Mouse (Mus musculus): ENCODE data around the gene Slc4a2.
A peak's percentile ranks its signal among the peaks of the same experiment; 100 is the strongest.
"Not testable (repeated sequence)": the region's sequence is repeated elsewhere in the genome, so short reads cannot be mapped to it uniquely, and the experiment has no call there.

Slc4a2 gene

DNA sequence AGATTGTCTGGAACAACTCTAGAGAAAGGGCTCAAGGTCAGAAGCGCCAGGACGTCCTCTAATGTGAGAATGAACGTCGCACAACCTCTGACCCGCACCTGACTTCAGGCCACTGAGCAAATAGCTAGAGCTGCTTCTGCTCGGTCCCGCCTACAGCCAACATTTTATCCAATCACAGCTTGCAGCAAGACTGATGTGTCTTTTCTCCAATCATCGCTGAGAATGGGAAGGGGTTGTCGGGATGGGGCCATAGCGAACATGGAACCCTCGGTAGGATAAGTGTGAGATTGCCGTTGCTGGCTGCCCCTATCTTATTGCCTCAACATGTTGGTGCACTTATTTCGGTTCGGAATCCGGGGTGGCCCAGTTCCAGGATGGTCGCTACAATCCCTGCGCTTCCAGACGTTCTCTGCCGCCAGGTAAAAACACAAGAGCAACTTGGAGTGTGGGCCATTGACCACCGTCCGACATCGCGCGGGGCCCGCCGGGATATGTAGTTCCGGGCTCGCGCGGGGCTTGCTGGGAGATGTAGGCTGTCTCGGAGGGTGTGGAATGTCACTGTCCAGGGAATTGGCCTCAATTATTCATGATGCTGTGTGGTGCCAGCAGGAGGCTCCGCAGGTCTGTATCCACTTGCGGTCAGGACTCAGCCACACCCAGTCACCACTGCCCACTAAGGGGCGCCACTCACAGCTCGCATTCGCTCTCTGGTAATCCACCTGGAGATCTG lies 29.3 kb upstream of the Slc4a2 start:
- DNase-seq: peak; percentile 99

- DNase-seq: not testable (repeated sequence)
Measured at GRCm38 (mm10) chr5:24396254-24396653, 27.4 kb upstream of the Slc4a2 start.

- DNase-seq: no peak
Measured at GRCm38 (mm10) chr5:24399686-24400085, 24.0 kb upstream of the Slc4a2 start.

- no peak for DNase-seq
Measured at GRCm38 (mm10) chr5:24400362-24400761, 23.3 kb upstream of the Slc4a2 start.

- DNase-seq: no peak
Measured at GRCm38 (mm10) chr5:24400911-24401605, 22.6 kb upstream of the Slc4a2 start.

- no peak for DNase-seq
Measured at GRCm38 (mm10) chr5:24401969-24402368, 21.7 kb upstream of the Slc4a2 start.

DNA sequence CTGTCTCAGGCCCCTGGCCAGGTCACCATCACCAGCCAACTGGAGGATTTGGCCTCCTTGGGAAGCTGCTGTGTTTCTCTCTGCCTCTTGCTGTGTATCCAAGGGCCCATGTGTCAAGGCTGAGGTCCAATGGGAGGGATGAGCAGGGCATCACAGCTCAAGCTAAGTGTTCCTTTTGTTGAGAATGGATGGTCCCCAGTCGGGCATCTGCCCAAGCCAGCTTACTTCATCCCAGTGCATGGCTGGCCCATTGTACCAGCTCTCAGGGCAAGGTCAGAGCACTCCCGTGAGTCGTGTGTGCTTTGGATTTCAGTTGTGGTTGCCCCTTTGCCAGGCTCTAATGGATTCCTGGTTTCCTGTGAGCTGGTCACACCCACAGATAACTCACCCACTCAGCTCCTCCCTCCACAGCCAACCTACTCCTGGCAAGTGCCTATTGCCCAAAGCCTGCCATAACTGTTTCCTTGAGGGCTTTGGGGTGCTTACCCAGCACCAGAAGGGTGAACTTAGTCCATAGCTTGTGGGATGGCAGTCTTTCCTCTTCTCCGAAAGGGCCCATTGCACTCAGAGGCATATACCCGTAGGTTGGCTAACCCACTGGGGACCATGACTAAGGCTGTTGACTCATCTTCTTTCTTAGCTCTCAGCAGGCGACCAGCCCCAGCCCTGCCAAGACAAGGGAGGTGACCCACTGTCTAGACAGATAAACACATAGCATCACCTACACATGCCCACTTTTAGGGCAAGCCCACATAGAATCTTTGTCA lies 18.9 kb upstream of the Slc4a2 start:
- no peak for DNase-seq

- no peak for DNase-seq
Measured at GRCm38 (mm10) chr5:24405389-24405876, 18.2 kb upstream of the Slc4a2 start.

- DNase-seq: no peak
Measured at GRCm38 (mm10) chr5:24408651-24409050, 15.0 kb upstream of the Slc4a2 start.

DNA sequence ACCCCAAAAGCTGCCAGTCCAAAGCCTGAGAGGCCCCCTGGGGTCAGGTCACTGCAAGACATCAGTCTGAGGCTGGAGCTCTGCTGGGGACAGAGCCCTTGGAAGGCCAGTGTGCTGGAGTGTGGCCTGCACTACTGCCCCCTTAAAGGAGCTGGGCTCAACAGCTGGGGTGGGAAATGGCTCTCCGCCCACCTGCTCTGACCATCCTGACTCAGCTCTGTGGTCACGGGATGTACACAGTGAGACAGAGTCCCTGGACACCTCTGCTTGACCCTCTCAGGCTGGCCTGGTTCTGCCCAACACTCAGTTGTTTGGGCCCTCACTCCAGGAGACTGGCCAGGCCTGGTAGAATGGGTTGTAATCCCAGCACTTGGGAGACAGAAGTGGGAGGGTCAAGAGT lies 14.2 kb upstream of the Slc4a2 start:
- DNase-seq: no peak

DNA sequence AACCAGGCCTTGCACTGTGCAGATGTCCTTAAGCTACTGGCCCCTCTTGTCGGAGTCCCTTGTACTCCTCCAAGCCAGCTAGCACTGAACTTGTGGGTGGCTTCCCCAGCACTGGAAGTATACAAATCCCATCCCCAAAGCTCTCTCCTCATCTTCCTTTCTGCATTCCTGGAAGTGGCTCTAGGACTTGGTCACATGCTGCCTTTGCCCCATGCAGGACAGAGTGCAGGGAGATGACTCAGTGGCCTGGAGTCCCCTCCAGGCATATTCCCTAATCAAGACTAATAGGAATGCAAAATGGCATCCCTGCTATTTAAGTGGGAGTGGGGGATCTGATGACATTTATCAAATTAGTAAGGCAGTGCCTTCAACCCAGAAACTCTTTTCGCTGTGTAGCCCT lies 11.6 kb upstream of the Slc4a2 start:
- DNase-seq: no peak

DNA sequence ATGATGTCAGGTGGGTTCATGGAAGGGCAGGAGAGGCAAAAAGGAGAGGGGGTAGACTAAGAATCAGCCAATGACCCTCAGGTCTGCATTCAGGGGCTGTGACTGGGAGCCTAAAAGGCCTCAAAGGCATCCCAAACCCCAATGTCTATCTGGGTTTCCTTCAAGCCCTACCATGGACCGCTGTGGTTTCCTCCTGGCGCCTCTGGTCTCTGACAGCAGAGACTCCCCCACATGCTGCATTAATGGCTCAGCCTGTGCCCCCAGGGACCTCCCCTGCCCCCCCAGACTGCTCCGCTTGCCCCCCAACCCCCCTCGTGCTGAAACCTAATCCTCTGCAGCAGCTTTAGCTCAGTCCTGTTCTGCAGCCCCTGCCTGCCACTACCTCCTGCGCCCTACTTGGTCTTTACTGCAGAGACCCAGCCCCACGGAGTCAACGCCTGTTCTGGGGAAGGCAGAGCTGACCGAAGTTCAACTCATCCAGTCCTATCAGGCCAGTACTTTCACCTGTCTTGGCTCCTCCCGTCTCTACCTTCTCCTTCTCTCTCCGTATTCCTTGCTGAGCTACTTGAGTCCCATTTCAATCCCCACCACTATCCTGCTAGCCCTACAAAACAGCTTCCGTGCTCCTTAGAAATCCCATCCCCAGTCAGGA lies 10.5 kb upstream of the Slc4a2 start, which contains the start of gene Asic3:
Gene Asic3, plus strand, starts transcription at position 351 of the 652 bp plus-strand sequence.
- DNase-seq: peak; percentile 32

DNA sequence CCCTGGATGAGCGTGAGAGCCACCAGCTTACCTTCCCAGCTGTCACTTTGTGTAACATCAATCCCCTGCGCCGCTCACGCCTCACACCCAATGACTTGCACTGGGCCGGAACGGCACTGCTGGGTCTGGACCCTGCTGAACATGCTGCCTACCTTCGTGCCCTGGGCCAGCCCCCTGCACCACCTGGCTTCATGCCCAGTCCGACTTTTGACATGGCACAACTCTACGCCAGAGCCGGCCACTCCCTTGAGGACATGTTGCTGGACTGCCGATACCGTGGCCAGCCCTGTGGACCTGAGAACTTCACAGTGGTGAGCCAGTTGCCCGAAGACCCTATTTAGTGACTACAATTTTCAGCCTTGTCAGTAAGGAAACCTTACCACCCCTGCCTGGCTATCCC lies 9.7 kb upstream of the Slc4a2 start:
- no peak for DNase-seq

- peak; percentile 75 for DNase-seq
Measured at GRCm38 (mm10) chr5:24416222-24416736, 7.4 kb upstream of the Slc4a2 start.

DNA sequence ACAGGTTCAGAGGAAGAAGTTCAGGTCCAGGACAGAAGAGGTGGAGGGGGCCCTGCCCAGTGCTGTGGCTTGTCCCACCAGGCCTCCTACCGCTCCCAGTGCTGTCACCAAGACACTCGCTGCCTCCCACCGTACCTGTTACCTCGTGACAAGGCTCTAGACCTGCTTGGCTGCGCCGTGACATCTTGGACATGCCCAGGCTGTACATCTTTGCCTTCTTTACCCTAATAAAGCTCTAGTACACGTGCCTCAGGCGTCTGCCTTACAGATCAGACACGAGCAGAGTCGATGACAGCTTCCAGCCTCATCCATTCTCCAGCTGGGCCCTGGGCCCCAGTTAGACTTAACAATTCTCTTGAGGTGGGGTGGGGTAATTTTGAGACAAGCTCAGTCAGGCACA lies 6.0 kb upstream of the Slc4a2 start:
- no peak for DNase-seq

GRCm38 (mm10) chr5:24420381-24420780 lies 3.3 kb upstream of the Slc4a2 start:
- DNase-seq: no peak

DNA sequence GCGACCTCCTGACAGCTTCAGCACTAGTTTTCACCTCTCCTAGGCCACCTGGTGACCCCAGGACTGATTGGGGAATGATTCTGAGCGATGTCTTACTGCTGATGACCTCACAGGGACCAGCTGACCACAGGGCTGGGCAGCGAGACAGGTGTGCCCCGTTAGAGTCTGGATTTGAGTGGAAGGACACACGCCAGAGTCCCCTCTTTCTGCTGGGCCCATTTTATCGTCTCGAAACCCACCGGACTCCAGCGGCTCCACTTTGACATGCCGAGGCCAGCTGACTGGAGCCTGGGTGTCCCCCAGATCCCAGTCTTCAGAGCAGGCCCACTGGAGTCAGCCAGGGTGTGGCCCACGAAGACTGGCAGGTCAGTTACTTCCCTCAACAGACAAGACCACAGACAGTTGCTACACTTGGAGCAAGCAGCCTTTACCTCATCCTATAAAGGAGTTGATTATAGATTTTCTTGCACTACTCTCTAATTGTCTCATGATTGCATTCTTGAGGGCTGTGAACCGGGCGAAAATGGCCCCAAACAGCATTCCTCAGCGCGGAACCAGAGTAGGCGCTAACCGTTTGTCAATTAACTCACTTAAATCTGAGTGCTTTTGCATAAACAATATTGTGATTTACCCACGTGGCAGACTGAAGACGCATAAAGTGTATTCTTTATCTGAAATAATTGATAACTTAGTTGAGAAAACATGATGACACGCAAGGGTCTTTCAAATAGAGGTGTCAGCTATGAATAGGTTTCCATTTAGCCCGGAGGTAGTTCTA lies 556 bp downstream of the Slc4a2 start:
- DNase-seq: no peak

GRCm38 (mm10) chr5:24424861-24425411 lies 1.3 kb downstream of the Slc4a2 start:
- peak; percentile 80 for DNase-seq

DNA sequence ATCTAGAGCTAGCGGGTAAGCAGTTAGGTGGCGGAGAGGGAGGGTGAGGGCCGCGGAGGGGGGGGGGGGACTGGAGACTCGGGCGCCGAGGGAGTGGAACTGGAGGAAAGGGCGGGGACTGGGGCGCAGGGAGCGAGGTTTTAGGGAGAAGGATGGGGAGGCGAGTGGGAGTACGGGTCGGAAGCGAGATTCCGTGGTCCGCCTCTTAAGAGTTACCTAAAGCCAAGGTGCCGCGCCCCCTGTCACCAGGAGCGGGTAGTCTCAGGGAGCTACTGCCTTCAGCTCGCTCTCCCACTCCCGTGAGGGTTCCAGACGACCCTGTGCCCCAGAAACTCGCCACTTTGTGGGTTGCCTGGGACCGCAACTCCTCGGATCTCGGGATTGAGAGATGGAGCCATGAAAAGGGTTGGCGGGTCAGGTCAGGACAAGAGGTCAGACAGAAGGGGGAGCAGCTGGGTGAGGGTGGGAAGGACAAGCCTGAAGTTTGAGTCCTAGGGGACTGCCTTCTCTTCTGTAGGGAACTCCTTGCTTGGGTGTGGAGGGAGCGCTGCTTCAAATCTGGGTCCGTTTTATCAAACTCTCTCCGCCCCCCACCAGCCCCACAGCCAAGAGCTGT lies 1.9 kb downstream of the Slc4a2 start:
- peak; percentile 54 for DNase-seq

GRCm38 (mm10) chr5:24426037-24426432 lies 2.4 kb downstream of the Slc4a2 start:
- DNase-seq: no peak
